Comparison of ENCODE assay signal across 21 mouse cellular contexts in the genomic region with DNA sequence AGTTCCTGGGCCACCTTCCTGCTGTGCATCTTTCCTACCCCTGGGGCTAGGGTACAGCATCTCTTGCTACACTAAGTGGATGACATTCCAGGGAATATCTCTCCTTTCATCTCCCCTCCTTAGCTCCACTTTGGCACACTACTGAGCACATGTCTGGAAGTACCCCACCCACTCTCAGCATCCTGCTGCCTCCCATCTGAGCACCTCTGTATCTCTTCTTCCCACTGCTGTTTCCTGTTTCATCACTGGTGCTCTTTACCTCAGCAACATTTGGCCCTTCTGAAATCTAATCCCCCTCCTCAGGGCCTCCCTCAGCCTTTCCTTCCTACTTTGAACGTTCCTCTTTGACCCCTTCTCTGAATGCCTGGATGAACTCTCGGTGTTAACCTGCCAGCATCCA.
DNase-seq lines count a peak whose midpoint lies in the region; ATAC-seq and TF ChIP-seq lines count a peak whose summit lies in the region.
"Had no signal": no experiment of that assay in that cellular context is flagged by ENCODE, and none has a peak within 500 bp of the region (broad histone marks: within the 10 kb centered on the region; RNA-seq: fewer than 3 reads in every experiment).

No protein-coding gene starts in this region.

- WGBS in forebrain, postnatal 0 days = 37% methylated on average over 2 of the region's 2 CpGs
- WGBS in forebrain, embryonic 10.5 days = 14% methylated on average over 2 of the region's 2 CpGs
- 6% methylated on average over 2 of the region's 2 CpGs for WGBS in kidney, postnatal 0 days

- DNase-seq in forebrain, postnatal 0 days = no peak
- no peak for DNase-seq in forebrain, embryonic 10.5 days (ENCODE audit: extremely low spot score, low spot score)
- DNase-seq in kidney, postnatal 0 days (ENCODE audit: low spot score) = peak; percentile 18
- DNase-seq in kidney, postnatal 36 days = no peak
- DNase-seq in CD4-positive helper T cell, adult 2 months (ENCODE audit: low read depth, low spot score) = peak; percentile 34
- no peak for DNase-seq in right cerebral cortex, postnatal 4 days
- DNase-seq in lung, postnatal 25 days (ENCODE audit: low spot score) = no peak
- DNase-seq: adrenal gland, postnatal 10 days; cerebellum, adult 11 months; cerebellum, adult 8-10 months; cerebellum, postnatal 14 days; gastrocnemius, postnatal 14 days; heart, adult 2 months; heart, postnatal 14 days had no signal

- no peak overlapping the region; the same call in 1 of the 2 replicates for H3K27ac ChIP-seq in forebrain, postnatal 0 days (ENCODE audit: low read depth, low read length)
- H3K27ac ChIP-seq in forebrain, embryonic 10.5 days = no peak overlapping the region
- H3K27ac ChIP-seq in kidney, postnatal 0 days = no peak overlapping the region
- H3K27ac ChIP-seq: heart, adult 2 months; heart, embryonic 15.5 days; hindbrain, embryonic 15.5 days; intestine, embryonic 15.5 days had no signal

- no peaks in the 10 kb centered on the region for H3K9me3 ChIP-seq in forebrain, postnatal 0 days (ENCODE audit: low read length)
- H3K9me3 ChIP-seq in forebrain, embryonic 10.5 days = no peaks in the 10 kb centered on the region
- no peaks in the 10 kb centered on the region for H3K9me3 ChIP-seq in kidney, postnatal 0 days (replicated peaks; ENCODE audit: low read length)
- H3K9me3 ChIP-seq: G1E; heart, embryonic 15.5 days; hindbrain, embryonic 15.5 days; intestine, embryonic 15.5 days had no signal

- H3K4me3 ChIP-seq in forebrain, postnatal 0 days (ENCODE audit: low read depth, low read length) = no peak overlapping the region
- H3K4me3 ChIP-seq in forebrain, embryonic 10.5 days = no peak overlapping the region
- no peak overlapping the region for H3K4me3 ChIP-seq in kidney, postnatal 0 days (replicated peaks; ENCODE audit: low read depth, low read length)
- H3K4me3 ChIP-seq: heart, adult 2 months; heart, embryonic 15.5 days; hindbrain, embryonic 15.5 days; intestine, embryonic 15.5 days had no signal

- no peak for TF ChIP-seq CTCF in forebrain, postnatal 0 days (IDR thresholded peaks at IDR 0.05; ENCODE audit: low read depth)
- no peak for TF ChIP-seq CTCF in kidney, postnatal 0 days (IDR thresholded peaks at IDR 0.05; ENCODE audit: low read depth)

- H3K36me3 ChIP-seq in forebrain, postnatal 0 days (ENCODE audit: insufficient read depth) = 0 out of 2 replicates have a peak, but pooled peaks cover 3% of the 10 kb centered on the region
- H3K36me3 ChIP-seq in forebrain, embryonic 10.5 days (replicated peaks) = peaks cover 19% of the 10 kb centered on the region
- 0 out of 2 replicates have a peak, but pooled peaks cover 2% of the 10 kb centered on the region for H3K36me3 ChIP-seq in kidney, postnatal 0 days (ENCODE audit: insufficient read depth, low read length)
- H3K36me3 ChIP-seq: heart, embryonic 15.5 days; hindbrain, embryonic 15.5 days; intestine, embryonic 15.5 days had no signal

- no peaks in the 10 kb centered on the region for H3K4me1 ChIP-seq in forebrain, postnatal 0 days (ENCODE audit: insufficient read depth)
- H3K4me1 ChIP-seq in forebrain, embryonic 10.5 days = peaks cover 39% of the 10 kb centered on the region
- no peaks in the 10 kb centered on the region for H3K4me1 ChIP-seq in kidney, postnatal 0 days (replicated peaks; ENCODE audit: insufficient read depth, low read length)
- H3K4me1 ChIP-seq: hindbrain, embryonic 15.5 days; intestine, embryonic 15.5 days had no signal

- H3K27me3 ChIP-seq in forebrain, postnatal 0 days (ENCODE audit: insufficient read depth, low read length) = no peaks in the 10 kb centered on the region
- H3K27me3 ChIP-seq in forebrain, embryonic 10.5 days (ENCODE audit: poor library complexity, severe bottlenecking) = no peaks in the 10 kb centered on the region
- no peaks in the 10 kb centered on the region for H3K27me3 ChIP-seq in kidney, postnatal 0 days (ENCODE audit: insufficient read depth, low read length)
- H3K27me3 ChIP-seq: heart, embryonic 15.5 days; hindbrain, embryonic 15.5 days; intestine, embryonic 15.5 days had no signal

- no peak overlapping the region for H3K4me2 ChIP-seq in forebrain, postnatal 0 days (ENCODE audit: low read depth)
- H3K4me2 ChIP-seq in kidney, postnatal 0 days (ENCODE audit: low read length) = no peak overlapping the region
- H3K4me2 ChIP-seq: heart, embryonic 11.5 days; heart, embryonic 15.5 days; hindbrain, embryonic 15.5 days; intestine, embryonic 15.5 days had no signal

- H3K9ac ChIP-seq in forebrain, postnatal 0 days = no peak overlapping the region
- no peak overlapping the region for H3K9ac ChIP-seq in kidney, postnatal 0 days (ENCODE audit: low read depth, low read length)
- H3K9ac ChIP-seq: heart, embryonic 15.5 days; hindbrain, embryonic 15.5 days; intestine, embryonic 15.5 days had no signal

- ATAC-seq in forebrain, postnatal 0 days = 0 out of 2 replicates have a peak, but pooled peaks have one; percentile 23
- no peak for ATAC-seq in kidney, postnatal 0 days (replicated peaks; ENCODE audit: low FRiP score, low read depth)
- peak; percentile 85 for ATAC-seq in activated CD4-positive, CD25-positive, alpha-beta regulatory T cell, adult 4 months
- ATAC-seq: forebrain, embryonic 14.5 days; intestine, embryonic 15.5 days had no signal

Comparison
In these comparisons a context has a peak if more than half of its experiments do, and no peak if none do; other contexts are left out.
1. DNase-seq: peak in kidney, postnatal 0 days (single experiment) and CD4-positive helper T cell, adult 2 months (single experiment); none in forebrain, postnatal 0 days (single experiment), forebrain, embryonic 10.5 days (single experiment), kidney, postnatal 36 days (0 of 2), right cerebral cortex, postnatal 4 days (single experiment) and lung, postnatal 25 days (single experiment).